Mouse (Mus musculus) effector memory CD4-positive, alpha-beta T cell, adult 7 months (primary cell): ENCODE measurements around the gene Sct. TPM values are rescaled to one million over a fixed set of nuclear protein-coding genes. Genes with fewer than 3 reads are reported as not detected.

ENCODE experiments used
- polyA plus RNA-seq: library from polyadenylated mRNA; unstranded; fragments of 100-300 nt; shearing (Covaris generic); gene quantifications from one replicate; pipeline ENCODE4 v1.2.1, GENCODE M21; 2017

Sct gene
- polyA plus RNA-seq: not detected

GRCm38 (mm10) chr7:141278766-141279590 lies at the start of gene Sct:
Sct (minus strand) TSS chr7:141279133.

GRCm38 (mm10) chr7:141327469-141328372 lies 48.8 kb upstream of the Sct start, which contains the start of the genes Deaf1 and Tmem80:
Deaf1 (minus strand) TSS chr7:141327690.
Tmem80 (plus strand) TSS chr7:141327739.

GRCm38 (mm10) chr7:141291921-141292582 lies 13.1 kb upstream of the Sct start, which contains the start of gene Drd4:
Drd4 (plus strand) TSS chr7:141292006.

GRCm38 (mm10) chr7:141276546-141276945 lies 2.4 kb downstream of the Sct start, which contains the start of gene Cdhr5:
Cdhr5 (minus strand) TSS chr7:141276786.

GRCm38 (mm10) chr7:141265739-141266561 lies 13.0 kb downstream of the Sct start, which contains the start of gene Irf7:
Irf7 (minus strand) TSS chr7:141266481.

Other genes starting within 250 kb of the Sct start
- gene B4galnt4, start 218.0 kb downstream of the Sct start, polyA plus RNA-seq: 19.2 TPM
- 186 TPM for gene Pkp3, start 200.9 kb downstream of the Sct start, polyA plus RNA-seq
- 69.4 TPM for gene Sigirr, start 178.6 kb downstream of the Sct start, polyA plus RNA-seq
- not detected for gene Ano9, start 161.3 kb downstream of the Sct start, polyA plus RNA-seq
- gene Ptdss2, start 156.8 kb downstream of the Sct start, polyA plus RNA-seq: 4.1 TPM
- 81.9 TPM for gene Rnh1, start 106.3 kb downstream of the Sct start, polyA plus RNA-seq
- gene Hras, start 85.1 kb downstream of the Sct start, polyA plus RNA-seq: 25.0 TPM
- gene Lrrc56, start 85.0 kb downstream of the Sct start, polyA plus RNA-seq: 2.7 TPM
- 13.5 TPM for gene Lmntd2, start 65.1 kb downstream of the Sct start, polyA plus RNA-seq
- 6.5 TPM for gene Rassf7, start 63.3 kb downstream of the Sct start, polyA plus RNA-seq
- 95.3 TPM for gene Phrf1, start 50.3 kb downstream of the Sct start, polyA plus RNA-seq
- 405 TPM for gene Irf7, start 12.7 kb downstream of the Sct start, polyA plus RNA-seq
- gene Cdhr5, start 2.3 kb downstream of the Sct start, polyA plus RNA-seq: not detected
- gene Drd4, start 12.9 kb upstream of the Sct start, polyA plus RNA-seq: not detected
- 53.6 TPM for gene Deaf1, start 48.6 kb upstream of the Sct start, polyA plus RNA-seq
- 23.2 TPM for gene Tmem80, start 48.6 kb upstream of the Sct start, polyA plus RNA-seq
- gene Eps8l2, start 59.7 kb upstream of the Sct start, polyA plus RNA-seq: 0.23 TPM
- gene Taldo1, start 113.1 kb upstream of the Sct start, polyA plus RNA-seq: 201 TPM
- 23.2 TPM for gene Gatd1, start 135.0 kb upstream of the Sct start, polyA plus RNA-seq
- gene Cend1, start 150.4 kb upstream of the Sct start, polyA plus RNA-seq: not detected
- gene Slc25a22, start 158.8 kb upstream of the Sct start, polyA plus RNA-seq: 51.0 TPM
- 4.1 TPM for gene Pidd1, start 164.9 kb upstream of the Sct start, polyA plus RNA-seq
- gene Rplp2, start 168.2 kb upstream of the Sct start, polyA plus RNA-seq: 1,870 TPM
- gene Pnpla2, start 176.1 kb upstream of the Sct start, polyA plus RNA-seq: 167 TPM
- not detected for gene Cracr2b, start 182.0 kb upstream of the Sct start, polyA plus RNA-seq
- 3.2 TPM for gene Cd151, start 188.3 kb upstream of the Sct start, polyA plus RNA-seq
- 24.2 TPM for gene Polr2l, start 196.0 kb upstream of the Sct start, polyA plus RNA-seq
- gene Tspan4, start 196.1 kb upstream of the Sct start, polyA plus RNA-seq: 0.55 TPM